Mouse (Mus musculus): ENCODE results near the gene Tnfsf12. TPM values are rescaled to one million over a fixed set of nuclear protein-coding genes. Genes with fewer than 3 reads are reported as not detected.
A peak's percentile ranks its signal among the peaks of the same experiment; 100 is the strongest.

The Tnfsf12 gene
- polyA plus RNA-seq, 1 experiment from 2014 or later: 2.4 TPM

DNA sequence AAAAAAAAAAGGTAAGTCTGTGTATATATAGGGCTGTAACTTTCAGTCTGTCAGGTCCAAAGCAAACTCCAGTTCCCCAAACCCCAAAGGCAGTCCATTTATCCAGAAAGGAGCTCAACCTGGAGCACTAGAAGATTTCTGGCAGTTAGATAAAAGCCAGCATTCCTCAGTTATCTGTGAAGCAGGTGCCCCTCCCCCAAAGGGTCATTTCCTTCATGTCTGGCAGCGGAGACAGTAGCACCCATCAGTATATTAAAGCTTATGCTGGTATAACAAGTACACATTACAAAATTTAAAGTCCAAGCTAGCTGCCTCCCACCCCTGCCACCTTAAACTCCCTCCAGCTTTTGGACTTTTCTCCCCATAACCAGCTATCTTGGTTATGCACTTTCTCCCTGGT, 3.9 kb upstream of the Tnfsf12 start:
- Histone ChIP-seq H3K27ac (ENCODE audit: low read depth, low read length) (no peak overlapping the region), H3K4me2 (ENCODE audit: low read depth, low read length, severe bottlenecking) (no peak overlapping the region), H3K4me1 (replicated peaks; ENCODE audit: control insufficient read depth, insufficient read depth, low read length) (peaks cover 7% of the 10 kb centered on the region), H3K4me3 (ENCODE audit: low read depth, low read length) (no peak overlapping the region), H3K9me3 (ENCODE audit: control insufficient read depth, low read length) (no peaks in the 10 kb centered on the region), H3K9ac (ENCODE audit: low read length) (no peak overlapping the region), H3K27me3 (ENCODE audit: control insufficient read depth, insufficient read depth, low read length) (no peaks in the 10 kb centered on the region), H3K36me3 (ENCODE audit: control insufficient read depth, insufficient read depth, low read length) (no peaks in the 10 kb centered on the region)
- ATAC-seq (replicated peaks; ENCODE audit: low FRiP score) (no peak), DNase-seq (ENCODE audit: low spot score) (no peak)
- WGBS: 74% methylated on average over 1 of the region's 1 CpGs

GRCm38 (mm10) chr11:69698574-69698973, 2.9 kb upstream of the Tnfsf12 start:
- peaks cover 7% of the 10 kb centered on the region for H3K4me1 ChIP-seq (replicated peaks; ENCODE audit: control insufficient read depth, insufficient read depth, low read length)
- no peak overlapping the region for H3K9ac ChIP-seq (ENCODE audit: low read length)
- no peak overlapping the region for H3K27ac ChIP-seq (ENCODE audit: low read depth, low read length)
- H3K27me3 ChIP-seq (ENCODE audit: control insufficient read depth, insufficient read depth, low read length): no peaks in the 10 kb centered on the region
- DNase-seq (ENCODE audit: low spot score): no peak
- H3K36me3 ChIP-seq (ENCODE audit: control insufficient read depth, insufficient read depth, low read length): no peaks in the 10 kb centered on the region
- WGBS: 72% methylated on average over 5 of the region's 5 CpGs
- H3K4me2 ChIP-seq (ENCODE audit: low read depth, low read length, severe bottlenecking): no peak overlapping the region
- no peaks in the 10 kb centered on the region for H3K9me3 ChIP-seq (ENCODE audit: control insufficient read depth, low read length)
- no peak for ATAC-seq (replicated peaks; ENCODE audit: low FRiP score)
- no peak overlapping the region for H3K4me3 ChIP-seq (ENCODE audit: low read depth, low read length)

DNA sequence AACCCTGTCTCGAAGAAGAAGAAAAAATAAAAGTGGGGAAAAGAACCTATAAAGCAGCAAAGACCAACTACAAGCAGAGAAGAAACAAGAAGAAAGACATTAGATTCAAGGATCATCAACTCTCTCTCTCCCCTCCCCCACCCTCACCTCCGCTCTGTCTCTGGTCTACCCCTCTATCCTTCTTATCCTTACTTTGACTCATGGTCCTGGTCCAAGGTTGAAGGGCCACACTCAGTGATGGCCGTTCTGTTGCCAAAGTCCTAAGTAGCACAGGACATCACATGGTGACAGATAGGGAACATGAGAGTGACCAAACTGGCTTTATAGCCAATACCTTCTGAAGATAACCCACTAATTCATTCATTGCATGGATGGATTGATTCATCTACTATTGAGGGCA, 1.7 kb upstream of the Tnfsf12 start:
- H3K36me3 ChIP-seq (ENCODE audit: control insufficient read depth, insufficient read depth, low read length): no peaks in the 10 kb centered on the region
- H3K4me1 ChIP-seq (replicated peaks; ENCODE audit: control insufficient read depth, insufficient read depth, low read length): peaks cover 7% of the 10 kb centered on the region
- WGBS: 90% methylated on average over 3 of the region's 3 CpGs
- H3K27me3 ChIP-seq (ENCODE audit: control insufficient read depth, insufficient read depth, low read length): no peaks in the 10 kb centered on the region
- no peak overlapping the region for H3K4me3 ChIP-seq (ENCODE audit: low read depth, low read length)
- no peak for DNase-seq (ENCODE audit: low spot score)
- no peak overlapping the region for H3K4me2 ChIP-seq (ENCODE audit: low read depth, low read length, severe bottlenecking)
- H3K9me3 ChIP-seq (ENCODE audit: control insufficient read depth, low read length): no peaks in the 10 kb centered on the region
- H3K9ac ChIP-seq (ENCODE audit: low read length): no peak overlapping the region
- no peak for ATAC-seq (replicated peaks; ENCODE audit: low FRiP score)
- no peak overlapping the region for H3K27ac ChIP-seq (ENCODE audit: low read depth, low read length)

DNA sequence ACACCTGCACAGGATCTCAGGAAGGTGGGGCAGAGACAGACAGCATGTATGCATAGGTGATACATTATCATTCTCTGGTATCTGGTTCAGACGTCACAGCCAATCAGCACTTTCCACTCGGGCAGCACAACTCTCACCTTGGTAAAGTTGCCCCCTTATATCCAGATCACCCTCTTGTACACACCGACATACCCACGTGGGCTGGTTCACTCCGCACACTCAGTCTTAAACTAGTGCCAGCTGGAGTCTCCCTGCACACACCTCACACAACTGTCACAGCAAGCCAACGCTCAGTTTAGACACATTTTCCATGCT, 646 bp downstream of the Tnfsf12 start:
- 33% methylated on average over 6 of the region's 6 CpGs for WGBS
- ATAC-seq (replicated peaks; ENCODE audit: low FRiP score) (no peak), DNase-seq (ENCODE audit: low spot score) (no peak)
- H3K36me3 ChIP-seq (ENCODE audit: control insufficient read depth, insufficient read depth, low read length): no peaks in the 10 kb centered on the region
- H3K9ac ChIP-seq (ENCODE audit: low read length): peak overlapping the region; percentile 75; the same call in 1 of the 2 replicates
- no peak overlapping the region for H3K27ac ChIP-seq (ENCODE audit: low read depth, low read length)
- H3K4me3 ChIP-seq (ENCODE audit: low read depth, low read length): peak overlapping the region; percentile 40; the same call in 1 of the 2 replicates
- H3K9me3 ChIP-seq (ENCODE audit: control insufficient read depth, low read length): no peaks in the 10 kb centered on the region
- peaks cover 7% of the 10 kb centered on the region for H3K4me1 ChIP-seq (replicated peaks; ENCODE audit: control insufficient read depth, insufficient read depth, low read length)
- peak overlapping the region; percentile 90 for H3K4me2 ChIP-seq (ENCODE audit: low read depth, low read length, severe bottlenecking)
- no peaks in the 10 kb centered on the region for H3K27me3 ChIP-seq (ENCODE audit: control insufficient read depth, insufficient read depth, low read length)

- Histone ChIP-seq H3K9ac (ENCODE audit: low read length) (no peak overlapping the region), H3K4me3 (ENCODE audit: low read depth, low read length) (no peak overlapping the region), H3K4me2 (ENCODE audit: low read depth, low read length, severe bottlenecking) (no peak overlapping the region), H3K9me3 (ENCODE audit: control insufficient read depth, low read length) (no peaks in the 10 kb centered on the region), H3K27ac (ENCODE audit: low read depth, low read length) (no peak overlapping the region), H3K36me3 (ENCODE audit: control insufficient read depth, insufficient read depth, low read length) (no peaks in the 10 kb centered on the region), H3K27me3 (ENCODE audit: control insufficient read depth, insufficient read depth, low read length) (no peaks in the 10 kb centered on the region), H3K4me1 (replicated peaks; ENCODE audit: control insufficient read depth, insufficient read depth, low read length) (peaks cover 7% of the 10 kb centered on the region)
- DNase-seq (ENCODE audit: low spot score): no peak
- WGBS: 66% methylated on average over 11 of the region's 11 CpGs
- ATAC-seq (replicated peaks; ENCODE audit: low FRiP score): no peak
Measured at GRCm38 (mm10) chr11:69693421-69693965, 2.2 kb downstream of the Tnfsf12 start.

DNA sequence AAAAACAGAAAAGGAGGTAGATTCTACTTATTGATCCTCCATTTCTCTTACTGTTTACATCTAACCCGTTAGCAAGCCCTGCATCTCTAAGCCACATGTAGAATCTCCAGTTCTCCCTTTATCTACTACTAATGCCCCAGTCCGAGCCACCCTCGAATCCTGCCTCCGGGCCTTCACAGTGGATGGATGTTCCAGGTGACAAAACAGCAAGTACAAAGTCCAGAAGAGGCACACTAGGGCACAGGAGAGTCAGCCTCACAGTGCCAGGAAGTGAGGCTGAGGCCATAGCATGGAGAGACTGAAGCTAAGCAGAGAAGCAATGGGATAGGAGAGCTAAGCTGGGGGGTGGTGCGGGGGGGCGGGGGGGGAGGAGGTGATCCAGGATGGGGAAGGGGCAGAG, 2.8 kb downstream of the Tnfsf12 start:
- no peaks in the 10 kb centered on the region for H3K36me3 ChIP-seq (ENCODE audit: control insufficient read depth, insufficient read depth, low read length)
- H3K4me1 ChIP-seq (replicated peaks; ENCODE audit: control insufficient read depth, insufficient read depth, low read length): peaks cover 7% of the 10 kb centered on the region
- no peaks in the 10 kb centered on the region for H3K9me3 ChIP-seq (ENCODE audit: control insufficient read depth, low read length)
- no peak for DNase-seq (ENCODE audit: low spot score)
- H3K4me3 ChIP-seq (ENCODE audit: low read depth, low read length): no peak overlapping the region
- no peak overlapping the region for H3K9ac ChIP-seq (ENCODE audit: low read length)
- no peak overlapping the region for H3K27ac ChIP-seq (ENCODE audit: low read depth, low read length)
- no peak for ATAC-seq (replicated peaks; ENCODE audit: low FRiP score)
- no peaks in the 10 kb centered on the region for H3K27me3 ChIP-seq (ENCODE audit: control insufficient read depth, insufficient read depth, low read length)
- 85% methylated on average over 6 of the region's 6 CpGs for WGBS
- no peak overlapping the region for H3K4me2 ChIP-seq (ENCODE audit: low read depth, low read length, severe bottlenecking)

DNA sequence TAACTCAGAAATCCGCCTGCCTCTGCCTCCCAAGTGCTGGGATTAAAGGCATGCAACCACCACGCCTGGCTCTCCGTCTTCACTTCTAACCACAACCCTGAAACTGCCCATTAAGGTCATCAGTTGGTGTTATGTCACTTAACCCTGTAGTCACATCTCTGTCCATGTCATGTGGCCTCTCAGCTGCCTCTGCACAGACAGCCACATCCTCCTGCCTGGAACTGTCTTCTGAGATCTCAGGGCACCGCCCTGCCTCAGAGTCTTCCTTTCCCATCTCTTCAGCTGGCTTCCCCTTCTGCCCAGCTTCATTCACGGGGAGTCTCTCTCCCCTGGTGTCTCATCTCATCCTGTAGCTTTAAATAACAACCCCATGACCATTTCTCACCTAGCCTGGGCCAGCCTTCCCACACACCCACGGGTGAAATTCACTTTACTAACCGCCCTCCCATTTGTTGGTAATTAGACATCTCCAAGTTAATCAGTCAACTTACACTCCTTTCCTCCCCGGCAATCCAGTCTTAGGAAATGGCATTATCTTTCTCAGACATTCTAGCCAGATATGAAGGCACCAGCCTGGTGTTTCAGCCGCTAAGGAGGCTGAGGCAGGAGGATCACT, 3.3 kb downstream of the Tnfsf12 start:
- no peaks in the 10 kb centered on the region for H3K9me3 ChIP-seq (ENCODE audit: control insufficient read depth, low read length)
- no peak for ATAC-seq (replicated peaks; ENCODE audit: low FRiP score)
- no peak overlapping the region for H3K9ac ChIP-seq (ENCODE audit: low read length)
- no peak overlapping the region for H3K4me3 ChIP-seq (ENCODE audit: low read depth, low read length)
- H3K27me3 ChIP-seq (ENCODE audit: control insufficient read depth, insufficient read depth, low read length): no peaks in the 10 kb centered on the region
- H3K4me1 ChIP-seq (replicated peaks; ENCODE audit: control insufficient read depth, insufficient read depth, low read length): peaks cover 7% of the 10 kb centered on the region
- H3K4me2 ChIP-seq (ENCODE audit: low read depth, low read length, severe bottlenecking): no peak overlapping the region
- DNase-seq (ENCODE audit: low spot score): no peak
- H3K27ac ChIP-seq (ENCODE audit: low read depth, low read length): no peak overlapping the region
- 83% methylated on average over 9 of the region's 9 CpGs for WGBS
- H3K36me3 ChIP-seq (ENCODE audit: control insufficient read depth, insufficient read depth, low read length): no peaks in the 10 kb centered on the region

GRCm38 (mm10) chr11:69689891-69690290, 5.8 kb downstream of the Tnfsf12 start:
- WGBS: 100% methylated on average over 1 of the region's 1 CpGs
- Histone ChIP-seq H3K27ac (ENCODE audit: low read depth, low read length) (no peak overlapping the region), H3K9me3 (ENCODE audit: control insufficient read depth, low read length) (no peaks in the 10 kb centered on the region), H3K4me1 (replicated peaks; ENCODE audit: control insufficient read depth, insufficient read depth, low read length) (0 out of 2 replicates have a peak, but pooled peaks cover 1% of the 10 kb centered on the region), H3K4me2 (ENCODE audit: low read depth, low read length, severe bottlenecking) (no peak overlapping the region), H3K36me3 (ENCODE audit: control insufficient read depth, insufficient read depth, low read length) (no peaks in the 10 kb centered on the region), H3K9ac (ENCODE audit: low read length) (no peak overlapping the region), H3K4me3 (ENCODE audit: low read depth, low read length) (no peak overlapping the region), H3K27me3 (ENCODE audit: control insufficient read depth, insufficient read depth, low read length) (no peaks in the 10 kb centered on the region)
- ATAC-seq (replicated peaks; ENCODE audit: low FRiP score): no peak
- DNase-seq (ENCODE audit: low spot score): no peak

- Histone ChIP-seq H3K4me2 (ENCODE audit: low read depth, low read length, severe bottlenecking) (no peak overlapping the region), H3K9me3 (ENCODE audit: control insufficient read depth, low read length) (no peaks in the 10 kb centered on the region), H3K36me3 (ENCODE audit: control insufficient read depth, insufficient read depth, low read length) (no peaks in the 10 kb centered on the region), H3K4me3 (ENCODE audit: low read depth, low read length) (no peak overlapping the region), H3K27me3 (ENCODE audit: control insufficient read depth, insufficient read depth, low read length) (no peaks in the 10 kb centered on the region), H3K4me1 (replicated peaks; ENCODE audit: control insufficient read depth, insufficient read depth, low read length) (peaks cover 4% of the 10 kb centered on the region; the same call in 1 of the 2 replicates), H3K9ac (ENCODE audit: low read length) (no peak overlapping the region), H3K27ac (ENCODE audit: low read depth, low read length) (no peak overlapping the region)
- no peak for ATAC-seq (replicated peaks; ENCODE audit: low FRiP score)
- WGBS: 65% methylated on average over 5 of the region's 5 CpGs
- DNase-seq (ENCODE audit: low spot score): no peak
Measured at GRCm38 (mm10) chr11:69687061-69687460, 8.6 kb downstream of the Tnfsf12 start.
